Mouse (Mus musculus) adrenal gland (tissue): ENCODE measurements around the gene Lingo2.

Source experiments
- intact Hi-C: fragments of 180-260 bp; cut with DNase I; formaldehyde crosslinking; loops from one replicate; pipeline ENCODE4 v1.15.1; 2025
- long read RNA-seq, 2 experiments: library from polyadenylated mRNA; unstranded; transcript quantifications; one replicate each; pipeline ENCODE4 v2.0.0; 2020; ENCODE audit warnings: borderline replicate concordance in 1 of 2; ENCODE audit not compliant: insufficient replicate concordance in 1 of 2

Gene Lingo2
- long read RNA-seq, experiment 1, partial matches to known transcripts = 0 of 1 reads
- long read RNA-seq, experiment 1, other reads (novel, unspliced or antisense) = 1 of 1 reads
- long read RNA-seq, experiment 2, partial matches to known transcripts = 0 of 2 reads
- long read RNA-seq, experiment 2, other reads (novel, unspliced or antisense) = 2 of 2 reads

DNA sequence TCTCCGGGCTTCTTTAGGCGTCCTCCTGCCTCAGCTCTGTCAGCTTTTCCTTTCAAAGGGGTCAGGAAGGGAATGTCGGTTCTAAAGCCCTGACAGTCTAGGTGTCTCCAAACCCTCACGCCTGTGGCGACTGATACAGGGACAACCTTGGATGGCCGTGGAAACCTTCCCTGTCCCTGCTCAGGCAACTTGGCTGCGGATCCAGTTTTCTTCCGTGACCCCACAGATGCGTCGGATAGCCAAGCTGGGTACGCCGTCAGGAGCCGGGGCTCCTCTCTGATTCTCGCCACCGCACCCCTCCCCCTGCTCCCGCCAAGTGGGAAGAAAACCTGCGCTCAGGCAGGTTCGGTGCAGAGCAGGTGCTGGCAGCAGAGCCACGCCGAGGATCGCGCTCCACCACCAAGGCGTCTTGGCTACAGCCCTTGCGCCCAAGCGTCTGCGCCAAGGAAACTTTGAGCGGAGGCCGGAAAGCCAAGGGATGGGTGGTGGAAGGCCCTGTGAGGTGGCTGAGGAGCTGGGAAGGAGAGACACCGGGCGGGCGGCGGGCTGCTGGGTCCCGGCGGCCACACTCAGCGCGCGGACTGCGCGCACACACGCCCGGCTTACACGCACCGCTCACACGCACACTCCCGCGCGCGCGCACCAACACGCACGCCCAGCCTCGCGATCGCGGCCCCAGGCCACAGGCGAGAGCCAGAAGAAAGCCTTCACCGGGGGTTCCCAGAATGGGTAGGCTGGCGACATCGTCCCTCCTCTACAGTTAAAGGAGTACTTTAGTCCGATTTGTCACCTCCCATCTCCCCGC, at the start of gene Lingo2:
Gene Lingo2 (minus strand): TSS at position 598 of the 805 bp plus-strand sequence.
- intact Hi-C loops = no loop called here

DNA sequence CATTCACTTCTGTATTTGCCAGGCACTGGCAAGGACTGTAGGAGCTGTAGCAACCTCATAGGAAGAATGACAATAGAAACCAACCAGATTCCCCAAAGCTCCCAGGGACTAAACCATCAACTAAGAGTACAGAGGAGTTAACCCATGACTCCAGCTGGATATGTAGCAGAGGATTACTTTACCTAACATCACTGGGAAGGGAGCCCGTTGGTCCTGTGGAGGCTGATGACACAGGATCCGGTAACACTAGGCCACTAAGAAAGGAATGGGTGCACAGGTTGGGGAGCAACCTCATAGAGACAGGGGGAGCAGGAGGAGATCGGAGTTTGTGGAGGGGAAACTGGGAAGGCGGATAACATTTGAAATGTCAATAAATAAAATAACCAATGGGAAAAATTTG, 21.8 kb upstream of the Lingo2 start:
- intact Hi-C loops = no loop called here

DNA sequence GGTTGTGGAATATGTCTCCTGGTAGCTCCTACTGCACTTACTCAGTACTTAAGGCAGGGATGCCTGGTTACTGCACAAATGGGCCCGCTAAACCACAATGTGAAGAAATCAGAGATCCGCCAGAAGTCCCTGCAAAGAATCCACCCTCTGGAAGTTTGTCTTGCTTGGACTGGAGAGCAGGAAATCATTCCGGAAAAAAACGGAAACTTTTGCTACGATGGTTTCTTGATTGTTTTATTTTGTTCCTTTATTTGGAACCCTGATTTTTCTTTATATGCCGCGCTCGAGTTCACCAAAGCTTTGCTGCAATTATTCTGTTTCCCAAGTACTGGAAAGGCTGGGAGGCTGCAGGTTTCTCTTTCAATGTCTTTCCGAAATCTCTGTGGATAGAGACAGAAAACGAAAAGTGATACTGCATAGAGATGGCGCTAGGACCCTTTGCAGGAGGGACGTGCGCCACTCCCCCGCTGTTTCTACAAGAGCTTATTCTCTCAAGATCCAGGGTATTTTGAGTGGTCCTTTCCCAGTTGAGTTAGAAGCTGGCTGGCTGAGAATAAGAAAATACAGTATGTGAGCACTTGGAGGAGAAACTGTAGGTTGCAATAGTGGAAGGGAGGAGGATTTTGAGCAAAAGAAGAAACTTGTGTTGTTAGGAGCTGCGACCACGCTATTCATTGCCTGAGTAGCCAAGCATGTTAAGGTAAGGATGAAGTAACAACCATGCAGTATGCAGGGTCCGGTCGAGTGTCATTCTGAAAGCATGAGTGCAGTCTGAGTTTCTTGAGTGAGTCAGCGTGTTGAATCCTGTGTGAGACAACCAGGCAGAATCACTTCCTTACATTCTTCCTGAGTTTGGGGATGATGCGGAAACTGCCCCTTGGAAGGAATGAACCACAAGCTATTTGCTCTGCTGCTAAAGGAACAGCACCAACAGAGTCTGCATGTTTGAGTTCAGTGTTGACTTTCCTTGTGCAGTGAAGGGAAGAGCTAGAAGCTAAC, 1.2 kb upstream of the Lingo2 start:
- intact Hi-C loops = no loop called here

DNA sequence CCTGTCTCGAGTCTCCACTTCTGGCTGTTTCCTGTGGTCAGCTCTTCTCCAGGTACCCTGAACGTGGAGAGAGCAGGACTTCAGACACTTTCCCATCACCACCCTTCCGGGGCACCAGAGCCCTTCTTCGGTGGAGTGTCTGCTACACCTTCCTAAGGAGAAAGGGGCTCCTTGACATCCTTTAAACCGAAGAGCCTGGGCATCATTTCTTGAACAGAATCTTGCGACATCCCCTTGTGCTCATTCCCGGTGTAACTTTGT, 338 bp upstream of the Lingo2 start:
- intact Hi-C loops = no loop called here

DNA sequence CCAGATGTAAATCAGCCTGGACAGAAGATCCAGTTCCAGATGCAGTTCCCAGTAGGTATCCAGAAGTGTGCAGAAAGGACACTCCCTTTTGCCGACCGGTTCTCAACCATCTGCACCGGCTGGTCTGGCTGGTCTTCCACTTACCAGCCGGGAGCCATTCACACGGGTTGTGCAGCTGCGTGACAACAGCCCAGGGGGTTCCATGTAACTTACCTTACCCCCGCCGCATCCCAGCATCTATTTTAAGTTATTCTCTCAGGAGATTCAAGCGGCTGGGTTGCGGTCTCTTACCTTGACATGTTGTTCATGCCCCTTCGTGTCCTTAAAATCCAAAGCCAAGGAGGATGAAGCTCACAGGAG, 777 bp downstream of the Lingo2 start:
- intact Hi-C loops = no loop called here

DNA sequence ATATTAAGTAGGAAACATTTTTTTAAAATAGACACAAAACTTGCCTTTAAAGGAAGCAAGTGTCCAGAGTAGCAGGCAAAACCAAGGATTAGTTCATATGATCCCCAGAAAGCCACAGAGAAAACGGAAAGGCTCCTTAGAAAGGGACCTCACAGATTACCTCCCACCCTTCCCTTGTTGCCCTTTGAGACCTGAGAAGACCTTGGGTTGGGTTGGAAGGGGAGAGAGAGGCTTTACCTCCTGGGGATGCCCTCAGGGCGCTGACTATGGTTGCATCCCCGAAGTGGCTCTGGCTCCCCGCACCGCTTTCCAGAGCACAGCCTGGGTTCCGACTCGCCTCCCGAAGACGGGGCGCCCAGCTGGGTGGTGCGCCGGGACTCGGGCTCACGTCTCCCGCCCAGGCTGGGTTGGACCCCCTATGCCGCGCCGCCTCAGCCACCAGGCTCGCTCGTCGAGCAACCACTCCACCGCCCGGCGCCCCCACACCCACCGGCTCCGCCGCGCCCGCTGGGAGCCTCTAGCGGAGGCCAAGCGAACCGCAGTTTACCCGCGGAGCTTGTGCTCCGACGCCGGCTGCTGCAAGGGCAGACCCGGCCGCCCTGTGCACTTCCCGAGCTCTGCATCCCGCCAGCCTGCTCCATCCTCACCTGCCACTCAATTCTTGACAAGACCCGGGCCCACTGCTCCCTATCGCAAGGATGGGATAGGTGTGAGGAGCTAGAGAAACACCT, 1.4 kb downstream of the Lingo2 start:
- intact Hi-C loops = no loop called here

DNA sequence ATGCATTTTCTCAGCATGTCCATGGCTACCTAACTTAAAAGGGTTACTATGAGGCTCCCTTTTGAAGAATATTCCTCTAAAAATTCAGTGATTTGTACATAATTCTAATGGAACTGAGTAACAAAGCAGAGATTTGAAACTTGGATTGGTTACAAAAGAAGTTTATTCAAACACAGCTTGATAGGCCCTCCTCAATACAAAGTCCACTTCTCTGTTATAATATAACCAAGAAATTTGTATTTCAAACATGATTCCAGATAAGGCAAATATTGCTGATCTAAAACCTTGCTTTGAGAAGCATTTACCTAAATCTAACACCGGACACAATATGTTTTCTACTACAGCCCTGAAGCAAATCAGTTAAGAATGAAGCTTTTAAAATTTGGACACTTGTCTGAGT, 60.7 kb downstream of the Lingo2 start:
- intact Hi-C loops = no loop called here

DNA sequence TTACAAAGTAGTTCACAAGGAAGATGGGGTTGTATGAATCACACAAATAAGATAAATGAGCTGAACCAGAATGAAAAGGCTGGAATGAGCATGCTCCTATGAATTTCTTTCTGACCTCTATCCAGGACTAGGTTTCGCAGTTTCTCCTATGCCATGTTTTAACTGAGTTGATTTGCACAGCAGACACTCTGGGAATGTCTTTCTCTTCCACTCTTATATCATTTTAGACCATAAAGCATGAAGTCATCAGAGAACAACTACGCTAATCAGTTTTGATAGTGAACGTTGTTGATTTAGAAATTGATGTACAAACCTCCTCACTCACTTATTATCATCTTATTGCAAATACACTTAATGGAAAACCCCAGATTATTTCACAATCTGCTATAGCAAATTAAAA, 61.2 kb downstream of the Lingo2 start:
- intact Hi-C loops = no loop called here

DNA sequence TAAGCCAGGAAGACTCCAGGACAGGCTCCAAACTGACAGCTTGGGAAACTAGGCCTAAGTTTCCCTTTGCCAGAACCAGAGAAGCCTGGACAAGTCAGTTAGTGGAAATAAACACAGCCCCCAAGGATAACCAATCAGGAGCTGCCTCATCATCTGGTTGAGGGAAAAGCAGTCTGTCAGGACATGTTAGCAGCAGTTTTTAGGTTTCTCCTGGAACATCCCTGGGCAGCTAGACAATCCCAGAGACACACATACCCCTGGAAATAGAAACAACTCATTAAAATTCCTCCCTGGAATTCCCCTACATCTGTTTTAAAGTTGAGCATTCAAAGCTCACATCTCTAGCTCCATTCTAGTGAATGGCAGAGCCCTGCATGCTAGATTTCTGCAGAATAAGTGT, 76.8 kb downstream of the Lingo2 start:
- intact Hi-C loops = no loop called here

DNA sequence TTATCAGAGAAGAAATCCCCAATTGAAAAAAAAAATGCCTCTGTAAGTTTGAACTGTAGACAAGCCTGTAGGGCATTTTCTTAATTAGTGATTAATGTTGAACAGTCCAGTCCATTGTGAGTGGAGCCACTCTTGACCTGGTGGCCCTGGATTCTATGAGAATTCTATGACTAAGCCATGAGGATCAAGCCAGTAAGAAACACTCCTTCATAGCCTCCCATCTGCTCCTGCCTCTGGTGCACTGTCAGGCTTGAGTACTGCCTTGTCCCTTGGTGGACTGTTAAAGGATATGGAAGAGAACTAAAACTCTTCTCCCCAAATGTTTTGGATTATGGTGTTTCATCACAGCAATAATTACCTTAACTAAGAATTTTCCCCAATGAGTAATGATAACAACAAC, 126.6 kb downstream of the Lingo2 start:
- intact Hi-C loops = no loop called here

DNA sequence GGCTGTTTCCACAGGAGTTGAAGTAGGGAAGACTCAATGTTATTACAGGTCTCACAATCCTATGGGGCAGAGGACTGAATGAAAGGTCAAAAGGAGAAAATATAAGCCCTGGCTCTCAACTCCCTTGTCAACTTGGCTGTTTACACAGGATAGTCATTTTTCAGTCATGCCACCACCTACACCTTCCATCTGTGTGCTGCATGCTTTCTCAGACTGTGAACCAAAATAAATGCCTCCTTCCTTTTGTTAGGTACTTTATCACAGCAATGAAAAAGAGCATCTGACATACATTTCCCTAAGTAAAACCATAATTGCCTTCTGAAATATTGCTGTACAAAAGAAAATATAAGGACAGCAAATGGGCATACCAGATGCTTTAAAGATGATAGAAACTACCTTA, 129.6 kb downstream of the Lingo2 start:
- intact Hi-C loops = no loop called here

DNA sequence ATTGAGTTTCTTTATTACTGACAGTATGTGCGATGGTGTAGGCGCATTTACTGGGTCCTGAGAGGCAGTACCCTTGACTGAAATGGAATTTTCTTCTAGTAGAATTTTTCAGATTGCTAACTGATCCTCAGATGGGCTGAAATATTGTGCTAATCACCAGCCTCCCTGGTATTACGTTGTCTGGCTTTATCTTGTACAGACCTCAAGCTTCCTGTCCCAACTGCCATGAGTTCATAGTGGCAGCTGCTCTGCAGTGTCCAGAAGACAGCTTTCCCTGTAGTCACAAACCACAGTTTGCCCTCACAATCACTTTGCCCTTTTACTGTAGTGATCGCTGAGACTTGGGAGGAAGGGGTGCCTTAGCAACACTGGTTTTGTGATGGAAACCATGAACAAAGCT, 176.5 kb downstream of the Lingo2 start:
- intact Hi-C loops = no loop called here

DNA sequence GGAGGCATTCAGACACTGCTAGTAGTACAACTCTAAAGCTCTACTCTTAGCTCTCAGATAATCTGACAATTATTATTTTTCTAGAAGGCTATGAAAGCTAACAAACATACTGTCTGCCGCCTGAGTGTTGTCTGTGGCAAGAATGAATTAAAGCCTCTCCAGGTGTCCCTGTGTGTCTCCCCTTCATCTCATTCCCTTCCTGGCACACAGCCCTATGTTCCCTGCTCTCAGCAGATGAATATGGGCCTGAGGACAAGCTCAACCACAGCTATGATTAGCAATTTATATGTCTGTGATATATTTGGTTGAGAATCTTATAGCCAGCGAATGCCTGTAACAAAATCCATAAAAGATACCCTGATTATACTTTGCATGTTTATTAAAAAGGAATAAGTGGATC, 220.9 kb downstream of the Lingo2 start:
- intact Hi-C loops = no loop called here

DNA sequence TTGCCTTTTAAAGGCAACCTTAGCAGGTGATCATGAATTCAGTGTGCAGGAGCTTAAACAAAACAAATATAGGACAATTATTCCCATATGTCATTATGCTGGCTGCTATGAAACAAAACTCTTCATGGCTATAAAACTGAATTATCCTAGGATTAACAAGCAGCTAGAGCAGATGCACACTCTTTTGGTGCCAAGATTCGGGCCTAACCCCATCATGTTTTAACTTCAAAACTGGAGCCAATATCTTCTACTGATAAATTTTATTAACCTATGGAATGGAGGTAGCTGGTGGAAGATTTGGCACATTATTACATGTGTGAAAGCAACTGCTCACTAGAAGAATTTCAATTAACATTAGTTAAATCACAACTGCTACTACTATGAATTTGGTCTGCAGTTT, 235.1 kb downstream of the Lingo2 start:
- intact Hi-C loops = no loop called here

DNA sequence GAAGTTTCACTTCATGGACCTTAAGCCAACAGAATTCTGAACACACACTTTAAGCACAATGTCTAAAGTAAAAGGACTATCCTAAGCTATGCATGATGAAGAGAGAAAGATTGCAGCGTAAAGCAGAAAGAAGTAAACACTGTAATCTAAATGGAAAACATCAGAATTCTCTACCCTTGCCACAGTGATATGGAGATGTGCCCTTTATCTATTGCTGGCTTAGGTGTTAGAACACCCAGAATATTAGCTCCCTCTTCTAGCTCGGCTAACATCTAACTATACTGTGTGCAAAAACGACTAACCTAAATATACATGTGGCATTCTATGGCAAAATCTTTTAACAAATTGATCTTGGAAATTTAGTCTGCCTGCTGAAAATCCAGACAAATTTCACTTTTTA, 252.7 kb downstream of the Lingo2 start:
- intact Hi-C loops = no loop called here

DNA sequence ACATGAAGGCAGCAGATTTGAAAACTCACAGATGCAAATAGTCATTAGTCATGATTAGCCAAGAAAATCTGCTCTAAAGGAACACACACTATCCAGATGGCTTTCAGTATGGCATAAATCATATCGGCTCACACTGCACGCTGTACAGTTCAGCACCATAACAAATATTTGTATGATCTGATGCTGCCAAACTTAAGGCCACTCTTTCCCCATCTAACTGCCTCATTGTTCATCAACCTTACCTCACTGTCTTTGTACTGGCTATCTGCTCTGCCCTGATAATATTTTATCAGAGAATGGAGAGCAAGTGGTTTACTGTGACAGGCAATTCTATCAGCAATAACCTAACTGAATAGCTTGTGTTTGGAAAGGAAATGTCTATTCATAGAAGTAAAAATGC, 254.7 kb downstream of the Lingo2 start:
- intact Hi-C loops = no loop called here

DNA sequence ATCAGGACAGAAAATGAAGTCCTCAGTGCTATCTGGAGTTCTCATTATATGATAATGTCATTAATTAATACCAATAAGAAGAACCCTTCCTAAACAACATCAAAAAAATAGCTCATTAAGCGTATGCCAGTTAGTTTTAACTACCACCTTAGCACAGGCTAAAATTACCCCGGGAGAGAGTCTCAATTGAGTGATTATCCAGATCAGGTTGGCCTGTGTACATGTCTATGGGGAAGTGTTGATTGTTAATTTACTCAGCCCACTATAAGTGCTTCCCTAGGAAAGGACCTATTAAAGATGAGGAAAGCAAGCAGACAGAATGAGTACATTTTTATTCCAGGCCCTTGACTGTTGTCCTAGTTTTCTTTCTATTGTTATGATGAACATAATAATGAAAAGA, 291.6 kb downstream of the Lingo2 start:
- intact Hi-C loops = no loop called here

DNA sequence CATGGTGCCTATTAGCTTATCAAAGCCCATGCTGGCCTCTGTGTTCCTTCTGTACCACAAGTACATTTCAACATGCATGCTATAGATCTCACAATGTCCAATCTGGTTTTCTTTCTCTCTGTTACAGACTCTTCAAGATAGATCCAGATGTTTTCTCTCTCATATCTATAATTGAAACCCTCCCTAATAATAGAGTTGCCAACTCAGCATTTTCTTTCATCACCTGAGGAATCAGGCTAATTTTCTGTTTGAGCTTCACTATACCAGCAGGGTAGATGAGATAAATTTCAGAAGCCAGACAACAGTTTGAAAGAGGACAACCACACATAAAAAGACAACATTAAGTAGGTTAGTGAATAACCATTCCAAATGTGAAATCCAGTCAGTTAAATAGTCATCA, 303.8 kb downstream of the Lingo2 start:
- intact Hi-C loops = no loop called here

DNA sequence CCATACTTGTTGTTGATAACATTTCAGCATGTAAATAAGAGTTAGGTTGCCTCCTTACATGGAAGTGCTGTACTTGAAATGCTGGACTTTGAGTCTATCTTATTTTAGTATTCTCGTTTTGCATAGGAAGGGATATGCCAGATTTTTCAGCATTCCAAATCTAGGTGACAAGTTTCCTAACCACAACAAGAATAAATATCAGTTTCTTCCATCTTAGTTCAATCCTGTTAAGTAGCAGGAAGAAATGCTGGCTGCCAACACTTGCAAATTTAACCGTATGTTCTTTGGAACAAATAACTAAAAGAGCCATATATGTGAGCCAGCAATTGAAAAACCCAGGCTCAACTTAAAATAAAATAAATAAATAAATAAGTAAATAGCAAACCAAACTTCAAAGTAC, 315.9 kb downstream of the Lingo2 start:
- intact Hi-C loops = no loop called here

DNA sequence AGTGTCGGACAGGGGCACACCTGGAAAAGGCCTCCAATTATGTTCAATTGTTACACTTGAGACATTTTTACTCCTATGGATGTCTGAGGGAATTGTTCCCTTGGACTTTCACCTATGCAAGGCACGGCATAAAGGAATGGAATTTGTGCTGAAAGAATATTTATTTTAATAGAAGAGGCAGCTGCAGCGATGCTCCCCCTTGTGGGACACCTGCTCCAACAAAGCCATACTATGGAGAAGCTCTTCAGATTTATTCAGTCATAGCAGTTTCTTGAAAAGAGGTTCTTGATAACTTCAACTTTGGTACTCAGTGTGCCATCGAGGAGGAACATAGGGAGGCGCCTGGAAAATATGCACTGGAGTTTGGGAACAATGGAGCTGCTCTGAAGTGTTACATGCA, 374.7 kb downstream of the Lingo2 start:
- intact Hi-C loops = no loop called here

DNA sequence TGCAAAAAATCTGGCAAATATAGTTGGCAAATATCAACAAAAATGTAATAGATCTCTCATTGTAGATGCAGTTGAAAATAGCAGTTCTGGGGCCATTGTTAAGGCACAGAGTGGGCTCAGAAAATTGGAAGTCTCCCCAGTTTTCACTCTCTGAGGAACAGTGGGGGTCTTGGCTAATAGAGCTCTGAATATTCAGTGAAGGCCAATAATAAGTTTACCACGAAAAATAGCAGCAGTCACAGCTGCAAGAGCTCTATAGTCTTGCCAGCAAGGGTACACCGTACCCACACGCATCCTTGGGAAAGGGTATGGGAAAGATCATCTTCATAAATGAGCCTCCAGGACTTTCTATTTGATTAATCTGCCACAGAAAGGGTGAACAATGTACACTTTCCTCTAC, 375.3 kb downstream of the Lingo2 start:
- intact Hi-C loops = no loop called here

DNA sequence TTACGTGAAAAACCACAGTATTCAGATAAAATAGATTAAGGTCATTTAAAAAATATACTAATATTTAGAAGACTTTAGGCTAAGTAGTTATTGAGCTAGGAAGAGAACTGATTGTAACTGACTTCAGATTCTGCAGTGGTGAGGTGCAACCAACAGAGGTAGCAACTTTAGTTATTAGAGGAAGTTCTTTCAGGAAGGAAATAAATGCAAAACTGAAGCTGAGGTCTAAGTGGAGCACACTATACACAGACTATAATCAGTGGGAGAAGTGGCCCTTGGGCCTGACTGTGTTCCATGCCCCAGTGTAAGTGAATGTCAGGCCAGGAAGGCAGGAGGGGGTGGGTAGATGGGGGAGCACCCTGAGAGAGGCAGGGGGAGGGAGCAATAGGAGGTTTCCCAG, 385.0 kb downstream of the Lingo2 start:
- intact Hi-C loops = no loop called here
